Mouse (Mus musculus) hematopoietic stem cell, adult 5-6 weeks (primary cell): ENCODE data around the gene Srrm4. TPM values are rescaled to one million over a fixed set of nuclear protein-coding genes. Genes with fewer than 3 reads are reported as not detected.

Source experiments
- ATAC-seq, 2 experiments: fragments of 125-278 bp in 1 of 2; replicated peaks in 1 of 2; 2 replicates each; pipeline ENCODE4 v1.8.0; 2016 to 2017; ENCODE audit warnings: inconsistent platforms in 2 of 2, mild to moderate bottlenecking in 2 of 2, moderate number of reproducible peaks in 2 of 2, low read depth in 1 of 2, moderate TSS enrichment in 1 of 2; ENCODE audit not compliant: low FRiP score in 2 of 2, poor library complexity in 2 of 2, severe bottlenecking in 2 of 2, insufficient read depth in 1 of 2, low TSS enrichment in 1 of 2
- total RNA-seq: library from RNA; stranded (forward); fragments of 172-1452, 232-1000 nt; gene quantifications from 2 replicates; pipeline ENCODE4 v1.2.3, GENCODE M21; 2017

Gene Srrm4
- total RNA-seq, 1 experiment from 2014 or later = not detected

GRCm38 (mm10) chr5:116400801-116401200 is 190.8 kb downstream of the Srrm4 start:
- no peak for ATAC-seq

GRCm38 (mm10) chr5:116400042-116400730 is 191.4 kb downstream of the Srrm4 start:
- ATAC-seq = no peak

GRCm38 (mm10) chr5:116396104-116396503 is 195.5 kb downstream of the Srrm4 start:
- ATAC-seq = no peak

GRCm38 (mm10) chr5:116392603-116393002 is 199.0 kb downstream of the Srrm4 start:
- ATAC-seq = no peak

- no peak for ATAC-seq
These were observed 201.6 kb downstream of the Srrm4 start for GRCm38 (mm10) chr5:116389856-116390542.

- ATAC-seq = no peak
These were observed 202.3 kb downstream of the Srrm4 start for GRCm38 (mm10) chr5:116389321-116389720.

Other genes starting within 250 kb of the Srrm4 start
- gene Hspb8, start 169.0 kb downstream of the Srrm4 start, total RNA-seq = 0.88 TPM in 1 of 2 replicates, not detected in the other